Mouse (Mus musculus): ENCODE data around the gene Tsga10ip. TPM values are rescaled to one million over a fixed set of nuclear protein-coding genes. Genes with fewer than 3 reads are reported as not detected.

The Tsga10ip gene
- under 1 TPM; 0.25 to 0.75 (median 0.39) TPM for total RNA-seq (2022)

DNA sequence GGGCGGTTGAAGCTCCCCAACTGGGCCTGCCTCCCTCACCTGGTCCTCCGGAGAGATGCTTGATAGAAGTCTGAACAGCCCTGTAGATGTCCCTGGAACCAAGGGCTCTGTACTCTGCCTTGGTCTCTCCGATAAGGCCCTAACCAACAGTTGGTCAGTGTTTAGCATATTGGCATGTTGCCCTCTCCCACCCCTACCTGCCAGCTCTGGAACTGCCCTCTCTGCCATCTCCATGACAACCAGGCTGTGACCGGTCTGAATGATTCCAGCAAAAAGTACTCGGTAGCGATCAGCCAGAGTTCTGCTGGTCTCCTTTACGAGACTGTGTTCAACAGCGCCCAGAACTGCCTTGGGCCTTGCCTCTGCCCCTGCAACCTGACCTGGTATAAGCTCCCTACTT, at the start of gene Tsga10ip:
Gene Tsga10ip, minus strand, starts transcription at position 234 of the 400 bp plus-strand sequence.
- DNase-seq (ENCODE audit: low spot score), result no peak

GRCm38 (mm10) chr19:5451766-5452165, 49.4 kb upstream of the Tsga10ip start:
- DNase-seq (ENCODE audit: low spot score), result no peak

GRCm38 (mm10) chr19:5449673-5450072, 47.3 kb upstream of the Tsga10ip start:
- DNase-seq (ENCODE audit: low spot score), result no peak

- no peak for DNase-seq (ENCODE audit: low spot score)
Measured at GRCm38 (mm10) chr19:5448354-5449150, 46.2 kb upstream of the Tsga10ip start.

- DNase-seq (ENCODE audit: low spot score), result no peak
Measured at GRCm38 (mm10) chr19:5447515-5448353, 45.4 kb upstream of the Tsga10ip start, which contains the start of gene Fosl1. Gene Fosl1, plus strand, starts transcription at chr19:5447547.

GRCm38 (mm10) chr19:5445747-5446146, 43.4 kb upstream of the Tsga10ip start:
- DNase-seq (ENCODE audit: low spot score), result no peak

DNA sequence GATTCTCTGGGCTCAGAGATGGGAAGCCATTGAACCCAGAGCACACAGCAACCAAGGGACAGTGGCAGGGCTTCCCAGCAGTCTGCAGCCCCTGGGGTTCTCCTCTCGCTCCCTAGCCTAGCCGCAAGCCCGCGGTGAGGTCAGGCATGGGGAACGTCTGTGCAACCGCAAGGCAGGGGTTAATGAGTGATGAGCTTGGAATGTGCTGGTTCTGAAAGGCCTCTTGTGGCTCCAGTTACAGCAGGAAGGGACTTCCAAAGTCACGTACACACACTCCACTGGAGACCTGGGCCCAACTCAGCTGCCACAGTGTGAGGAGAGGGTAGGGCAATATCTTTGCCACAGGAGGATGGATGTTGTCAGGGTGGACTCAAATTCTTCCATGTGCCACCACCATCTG, 42.6 kb upstream of the Tsga10ip start:
- no peak for DNase-seq (ENCODE audit: low spot score)

- DNase-seq (ENCODE audit: low spot score), result no peak
Measured at GRCm38 (mm10) chr19:5444371-5444908, 42.1 kb upstream of the Tsga10ip start.

- no peak for DNase-seq (ENCODE audit: low spot score)
Measured at GRCm38 (mm10) chr19:5433951-5434350, 31.6 kb upstream of the Tsga10ip start.

DNA sequence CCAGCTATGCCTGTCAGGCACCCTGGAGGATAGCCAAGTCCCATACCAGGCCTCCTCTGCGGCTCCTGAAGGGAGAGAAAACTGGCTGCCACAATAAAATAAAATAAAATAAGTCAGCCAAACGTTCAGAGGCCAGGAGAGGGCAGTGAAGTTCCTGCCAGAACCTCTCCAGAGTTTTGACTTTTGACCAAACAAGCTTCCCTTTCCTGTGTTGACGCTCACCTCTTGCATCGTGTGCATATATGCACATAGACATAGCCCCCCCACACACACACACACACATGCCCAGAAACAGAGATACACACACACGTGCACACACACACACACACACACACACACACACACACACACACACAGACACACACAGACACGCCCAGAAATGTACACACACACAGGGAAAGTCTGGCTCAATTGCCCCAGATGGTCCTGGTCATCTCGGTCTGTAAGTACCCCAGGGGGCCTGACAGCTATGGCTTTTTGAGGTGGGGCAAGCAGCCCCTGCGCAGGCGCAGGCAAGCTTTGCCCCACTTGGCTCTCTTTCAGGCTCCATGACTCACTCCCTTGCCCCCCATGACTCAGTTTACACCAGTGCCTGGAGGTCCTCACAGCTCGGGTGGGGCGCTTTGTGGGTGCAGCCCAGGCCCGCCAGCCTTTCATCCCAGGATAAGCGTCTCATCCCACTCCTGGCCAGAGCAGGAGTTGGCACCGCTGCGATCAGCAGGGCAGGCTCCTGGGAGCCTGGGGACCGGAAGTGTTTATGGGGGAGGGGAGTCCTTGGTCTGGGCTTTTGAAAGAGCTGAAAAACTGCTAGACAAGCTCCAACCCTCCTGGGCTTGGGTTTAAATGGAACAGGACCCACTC, 30.9 kb upstream of the Tsga10ip start:
- DNase-seq (ENCODE audit: low spot score), result peak; percentile 57

- no peak for DNase-seq (ENCODE audit: low spot score)
Measured at GRCm38 (mm10) chr19:5431911-5432464, 29.7 kb upstream of the Tsga10ip start.

DNA sequence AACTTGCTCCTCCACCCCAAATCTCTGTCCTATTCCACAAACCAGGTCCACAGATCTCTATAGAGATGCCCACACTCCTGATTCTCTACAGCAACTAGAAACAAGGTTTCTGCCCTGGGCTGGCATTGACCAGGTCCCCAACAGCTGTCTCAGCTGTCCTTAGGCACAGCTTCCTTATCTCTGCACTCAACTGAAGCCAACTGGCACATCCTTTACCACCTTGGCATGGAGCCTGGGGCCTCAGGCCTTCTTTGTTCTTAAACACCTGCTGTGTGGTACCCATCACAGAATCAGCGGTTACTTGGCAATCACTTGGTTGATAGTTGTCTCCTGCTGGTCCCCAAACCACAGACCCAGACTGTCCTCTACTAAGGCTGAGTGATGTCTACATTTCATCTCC, 28.1 kb upstream of the Tsga10ip start:
- no peak for DNase-seq (ENCODE audit: low spot score)

DNA sequence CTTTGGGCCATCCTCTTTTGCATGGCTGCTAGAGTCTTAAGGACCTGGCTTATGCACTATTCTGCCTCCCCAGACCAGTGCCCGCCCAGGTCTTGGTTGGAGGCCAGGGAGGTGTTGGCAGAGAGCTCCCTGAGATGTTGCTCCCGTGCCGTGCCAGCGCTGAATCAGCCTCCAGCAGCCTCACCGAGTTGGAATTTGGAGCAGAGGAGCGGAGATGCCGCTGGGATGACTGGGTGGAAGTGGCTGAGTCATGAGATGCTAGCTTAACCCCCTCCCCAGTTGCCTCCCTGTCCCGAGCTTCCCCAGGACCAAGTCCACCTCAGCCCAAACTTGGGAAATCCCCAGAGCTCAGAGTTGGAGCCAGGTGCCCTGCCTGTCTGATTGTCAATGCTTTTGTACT, 27.5 kb upstream of the Tsga10ip start:
- no peak for DNase-seq (ENCODE audit: low spot score)

DNA sequence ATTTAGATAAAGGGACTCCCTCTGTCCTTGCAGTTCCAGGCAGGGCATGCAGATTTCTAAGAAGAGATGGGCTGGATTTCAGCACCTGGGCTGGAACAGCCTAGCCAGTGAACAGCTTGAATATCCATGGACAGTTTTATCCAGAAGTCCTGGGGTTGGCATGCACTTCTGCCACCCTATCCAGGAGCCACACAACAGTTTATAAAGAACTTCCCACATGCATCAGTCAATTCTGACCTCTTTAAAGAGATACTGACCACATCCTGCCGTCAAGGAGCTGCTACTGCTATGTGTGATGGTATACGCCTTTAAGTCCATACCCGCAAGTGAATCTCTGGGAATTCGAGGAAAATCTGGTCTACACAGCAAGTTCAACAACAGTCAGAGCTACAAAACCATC, 26.9 kb upstream of the Tsga10ip start:
- no peak for DNase-seq (ENCODE audit: low spot score)

- DNase-seq (ENCODE audit: low spot score), result no peak
Measured at GRCm38 (mm10) chr19:5428083-5428482, 25.8 kb upstream of the Tsga10ip start.

- DNase-seq (ENCODE audit: low spot score), result no peak
Measured at GRCm38 (mm10) chr19:5426640-5427290, 24.4 kb upstream of the Tsga10ip start.

GRCm38 (mm10) chr19:5425906-5426565, 23.7 kb upstream of the Tsga10ip start:
- no peak for DNase-seq (ENCODE audit: low spot score)

DNA sequence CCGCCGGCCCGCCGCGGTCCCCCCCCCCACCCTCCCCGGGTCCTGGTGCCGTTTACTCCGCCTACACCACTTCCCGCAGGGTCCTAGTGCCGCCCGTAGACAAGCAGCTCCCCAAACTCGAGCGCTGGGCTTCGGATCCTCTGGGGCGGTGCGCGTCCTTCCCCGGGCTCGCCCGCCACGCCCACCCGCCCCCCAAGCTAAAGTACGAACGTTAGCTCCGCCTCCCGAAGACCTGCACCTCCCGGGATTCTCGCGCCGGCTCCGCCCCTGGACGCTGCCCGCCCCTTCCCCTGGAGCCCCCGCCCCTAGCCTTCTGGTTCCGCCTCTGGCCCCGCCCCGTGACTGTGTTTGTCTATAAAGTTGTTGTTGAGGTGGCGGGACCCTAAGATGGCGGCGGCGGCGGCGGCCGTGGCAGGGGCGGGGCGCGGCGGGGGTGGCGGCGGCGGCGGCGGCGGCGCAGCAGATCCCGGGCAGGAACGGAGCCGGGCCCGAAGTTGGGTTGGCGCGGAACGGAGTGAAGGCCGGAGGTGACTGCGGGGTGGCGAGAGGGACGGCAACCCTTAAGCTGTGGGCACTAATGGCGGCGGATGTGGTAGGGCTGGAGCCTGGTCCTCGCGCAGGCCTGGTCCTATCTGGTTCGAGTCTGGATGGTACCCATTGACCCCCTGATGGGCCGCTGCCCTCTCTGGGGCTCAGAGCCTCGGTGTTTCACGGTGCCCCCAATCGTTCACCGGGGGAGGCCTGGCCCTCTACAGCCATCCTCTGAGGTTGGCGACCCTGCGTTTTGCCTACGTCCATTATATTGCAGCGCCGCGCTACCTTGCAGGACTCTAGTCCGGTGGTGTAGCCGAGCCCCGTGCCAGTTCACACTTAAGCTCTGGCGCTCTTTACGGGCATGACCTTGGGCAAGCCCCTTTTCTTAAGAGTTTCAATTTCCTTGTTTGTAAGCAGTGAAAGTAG, 22.7 kb upstream of the Tsga10ip start, which contains the start of the genes Drap1 and AI837181:
Gene Drap1, minus strand, starts transcription at position 198 of the 960 bp plus-strand sequence.
Gene AI837181, plus strand, starts transcription at position 363 of the 960 bp plus-strand sequence.
- peak; percentile 90 for DNase-seq (ENCODE audit: low spot score)
